Mouse (Mus musculus): ENCODE measurements around the gene Dyrk3. TPM values are rescaled to one million over a fixed set of nuclear protein-coding genes. Genes with fewer than 3 reads are reported as not detected.
A peak's percentile ranks its signal among the peaks of the same experiment; 100 is the strongest.

Dyrk3 gene
- polyA plus RNA-seq, 1 experiment from 2014 or later, result 4.2 TPM

DNA sequence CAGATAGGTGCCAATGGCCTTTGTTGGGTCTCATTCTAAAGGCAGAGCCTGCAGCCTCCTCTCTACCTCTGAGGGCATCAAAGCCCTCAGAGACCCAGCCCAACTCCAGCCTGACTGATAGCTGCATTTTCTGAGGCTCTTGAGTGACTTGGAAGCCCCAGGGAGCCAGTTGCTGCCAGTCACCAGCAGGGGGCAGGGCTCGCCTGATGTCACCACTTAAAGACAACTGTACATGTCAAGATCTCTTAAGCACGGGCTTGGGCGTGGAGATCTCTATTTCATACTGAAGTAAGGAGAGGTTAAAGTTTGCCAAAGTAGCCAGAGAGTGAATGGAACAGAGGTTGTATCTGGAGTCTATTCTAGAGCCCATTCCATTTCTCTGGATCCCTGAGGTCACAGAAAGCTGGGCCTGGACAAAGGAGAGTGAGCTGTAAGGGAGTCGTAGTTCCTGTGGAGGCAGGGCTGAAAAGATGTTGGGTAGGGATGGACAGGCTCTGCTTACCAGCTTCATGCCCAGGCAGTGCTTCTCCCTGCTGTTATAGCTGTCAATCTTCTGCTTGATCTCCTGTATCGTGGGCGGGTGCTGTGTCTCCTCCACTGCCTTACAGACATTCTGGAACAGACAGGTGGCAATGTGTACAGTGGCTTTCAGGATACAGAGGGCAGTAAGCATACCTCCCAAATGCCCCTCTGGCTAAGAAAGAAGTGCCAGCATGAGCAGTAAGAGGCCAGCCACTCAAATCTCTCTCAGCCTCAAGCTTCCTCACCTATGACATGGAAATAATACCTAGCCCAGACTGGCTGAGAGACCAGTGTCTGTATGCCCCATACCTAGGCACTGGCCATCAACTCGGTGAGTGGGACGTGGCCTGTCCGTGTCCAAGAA is 43.7 kb upstream of the Dyrk3 start:
- no peak overlapping the region for H3K27ac ChIP-seq (replicated peaks; ENCODE audit: low read depth, low read length)
- H3K9me3 ChIP-seq (ENCODE audit: control insufficient read depth, low read length), result no peaks in the 10 kb centered on the region
- H3K9ac ChIP-seq (ENCODE audit: low read length), result no peak overlapping the region
- DNase-seq (ENCODE audit: low spot score) (peak; percentile 81), ATAC-seq (ENCODE audit: insufficient number of reproducible peaks, low FRiP score, low TSS enrichment, low read depth) (0 out of 2 replicates have a peak, but pooled peaks have one; percentile 21)
- 68% methylated on average over 9 of the region's 9 CpGs for WGBS
- H3K4me1 ChIP-seq (ENCODE audit: control insufficient read depth, insufficient read depth, low read length), result no peaks in the 10 kb centered on the region; the same call in 1 of the 2 replicates
- no peak overlapping the region for H3K4me3 ChIP-seq (ENCODE audit: low read depth, low read length)
- peaks cover 1% of the 10 kb centered on the region; the same call in 1 of the 2 replicates for H3K36me3 ChIP-seq (ENCODE audit: control insufficient read depth, insufficient read depth, low read length)
- H3K27me3 ChIP-seq (ENCODE audit: control insufficient read depth, insufficient read depth, low read length), result no peaks in the 10 kb centered on the region
- H3K4me2 ChIP-seq (ENCODE audit: low read depth, severe bottlenecking), result no peak overlapping the region

DNA sequence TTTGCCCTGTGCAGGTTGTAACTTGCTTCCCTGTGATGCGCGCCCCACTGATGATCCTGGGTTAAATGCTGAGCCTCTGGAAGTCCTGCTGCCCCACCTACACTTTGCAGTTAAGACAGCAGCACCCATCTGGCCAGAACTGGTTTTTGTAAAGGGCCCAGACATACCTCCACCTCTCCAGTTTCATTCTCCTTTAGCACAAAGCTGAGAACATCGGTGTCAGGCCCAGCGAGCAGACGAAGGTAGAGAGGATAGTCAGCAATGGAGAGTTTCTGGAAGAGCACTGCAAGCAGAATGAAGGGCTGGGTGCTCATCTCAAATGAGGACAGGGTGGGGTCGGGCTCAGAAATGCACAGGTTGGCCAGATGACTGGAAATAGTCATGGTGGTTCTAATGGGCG is 42.2 kb upstream of the Dyrk3 start:
- peaks cover 7% of the 10 kb centered on the region; the same call in 1 of the 2 replicates for H3K36me3 ChIP-seq (ENCODE audit: control insufficient read depth, insufficient read depth, low read length)
- H3K4me3 ChIP-seq (ENCODE audit: low read depth, low read length), result no peak overlapping the region

DNA sequence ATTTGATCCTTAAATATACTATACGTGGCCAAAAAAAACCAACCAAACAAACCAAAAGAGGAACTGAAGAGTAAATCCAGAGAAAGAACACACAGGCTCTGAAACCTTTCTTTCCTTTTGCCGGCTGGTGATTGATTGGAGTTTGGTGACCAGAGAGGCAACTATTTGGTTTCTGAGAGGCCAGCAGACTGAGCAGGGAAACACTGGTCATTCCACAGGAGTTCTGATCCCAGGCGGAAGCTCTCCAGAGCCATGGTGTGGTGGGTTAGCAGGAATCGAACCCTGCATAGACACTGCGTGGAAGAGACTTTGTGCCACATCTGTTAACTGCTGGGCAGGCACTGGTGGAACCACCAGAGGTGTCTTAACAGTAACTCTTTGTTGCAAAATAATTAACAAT is 39.9 kb upstream of the Dyrk3 start:
- ATAC-seq (ENCODE audit: insufficient number of reproducible peaks, low FRiP score, low TSS enrichment, low read depth), result no peak
- no peak overlapping the region for H3K9ac ChIP-seq (ENCODE audit: low read length)
- H3K4me3 ChIP-seq (ENCODE audit: low read depth, low read length), result no peak overlapping the region
- H3K36me3 ChIP-seq (ENCODE audit: control insufficient read depth, insufficient read depth, low read length), result peaks cover 17% of the 10 kb centered on the region
- H3K9me3 ChIP-seq (ENCODE audit: control insufficient read depth, low read length), result no peaks in the 10 kb centered on the region
- no peak for DNase-seq (ENCODE audit: low spot score)
- no peak overlapping the region for H3K4me2 ChIP-seq (ENCODE audit: low read depth, severe bottlenecking)
- H3K27ac ChIP-seq (replicated peaks; ENCODE audit: low read depth, low read length), result no peak overlapping the region
- H3K27me3 ChIP-seq (ENCODE audit: control insufficient read depth, insufficient read depth, low read length), result no peaks in the 10 kb centered on the region
- H3K4me1 ChIP-seq (ENCODE audit: control insufficient read depth, insufficient read depth, low read length), result no peaks in the 10 kb centered on the region; the same call in 1 of the 2 replicates
- WGBS, result 89% methylated on average over 5 of the region's 5 CpGs

More for the DNA sequence above, 42.2 kb upstream of the Dyrk3 start:
- Histone ChIP-seq H3K9ac (ENCODE audit: low read length) (no peak overlapping the region), H3K27me3 (ENCODE audit: control insufficient read depth, insufficient read depth, low read length) (no peaks in the 10 kb centered on the region), H3K27ac (replicated peaks; ENCODE audit: low read depth, low read length) (no peak overlapping the region), H3K4me2 (ENCODE audit: low read depth, severe bottlenecking) (no peak overlapping the region), H3K9me3 (ENCODE audit: control insufficient read depth, low read length) (no peaks in the 10 kb centered on the region), H3K4me1 (ENCODE audit: control insufficient read depth, insufficient read depth, low read length) (no peaks in the 10 kb centered on the region; the same call in 1 of the 2 replicates)
- no peak for ATAC-seq (ENCODE audit: insufficient number of reproducible peaks, low FRiP score, low TSS enrichment, low read depth)
- WGBS, result 95% methylated on average over 7 of the region's 7 CpGs
- no peak for DNase-seq (ENCODE audit: low spot score)

DNA sequence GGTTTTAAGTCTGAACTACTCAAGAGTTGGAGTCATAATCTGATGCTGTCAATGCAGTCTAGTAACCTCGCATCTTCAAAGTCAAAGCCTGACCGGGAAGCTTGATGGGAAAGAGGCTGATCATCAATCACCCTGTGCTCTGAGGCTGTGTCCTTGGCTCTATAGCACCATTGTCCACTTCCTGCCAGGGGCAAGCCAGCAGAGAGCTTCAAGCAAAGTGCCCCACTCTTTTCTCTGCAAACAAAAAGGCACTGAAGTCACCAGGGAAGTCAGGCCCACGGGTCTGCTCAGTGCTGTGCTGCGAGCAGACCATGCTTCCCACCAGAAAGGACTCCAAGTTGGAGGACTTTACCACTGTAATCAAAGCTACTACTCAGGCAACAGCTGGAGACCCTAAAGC is 39.1 kb upstream of the Dyrk3 start:
- WGBS, result 83% methylated on average over 4 of the region's 4 CpGs
- ATAC-seq (ENCODE audit: insufficient number of reproducible peaks, low FRiP score, low TSS enrichment, low read depth) (no peak), DNase-seq (ENCODE audit: low spot score) (no peak)
- no peak overlapping the region for H3K4me3 ChIP-seq (ENCODE audit: low read depth, low read length)
- H3K9ac ChIP-seq (ENCODE audit: low read length), result no peak overlapping the region
- H3K4me1 ChIP-seq (ENCODE audit: control insufficient read depth, insufficient read depth, low read length), result no peaks in the 10 kb centered on the region; the same call in 1 of the 2 replicates
- no peaks in the 10 kb centered on the region for H3K9me3 ChIP-seq (ENCODE audit: control insufficient read depth, low read length)
- H3K36me3 ChIP-seq (ENCODE audit: control insufficient read depth, insufficient read depth, low read length), result peaks cover 19% of the 10 kb centered on the region
- H3K27ac ChIP-seq (replicated peaks; ENCODE audit: low read depth, low read length), result no peak overlapping the region
- H3K27me3 ChIP-seq (ENCODE audit: control insufficient read depth, insufficient read depth, low read length), result no peaks in the 10 kb centered on the region
- H3K4me2 ChIP-seq (ENCODE audit: low read depth, severe bottlenecking), result no peak overlapping the region

DNA sequence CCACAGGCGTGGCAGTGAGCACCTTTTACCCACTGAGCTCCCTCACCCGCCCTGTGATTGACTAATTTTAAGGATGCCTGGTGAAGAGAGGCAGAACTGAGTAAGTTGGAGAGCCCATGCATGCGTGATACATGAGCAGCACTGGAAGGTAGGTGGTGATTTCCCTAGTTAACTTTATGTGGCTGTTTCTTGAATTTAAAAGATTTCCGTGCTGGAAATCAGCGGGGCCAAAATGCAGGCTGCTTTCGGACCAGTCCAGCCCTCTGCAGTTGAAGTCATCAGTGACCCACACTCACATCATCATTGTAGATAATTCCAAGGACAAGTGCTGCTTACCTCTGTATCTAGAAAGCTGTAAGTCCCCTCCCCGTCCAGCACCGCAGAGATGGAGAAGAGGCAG is 37.7 kb upstream of the Dyrk3 start:
- H3K27me3 ChIP-seq (ENCODE audit: control insufficient read depth, insufficient read depth, low read length), result no peaks in the 10 kb centered on the region
- H3K36me3 ChIP-seq (ENCODE audit: control insufficient read depth, insufficient read depth, low read length), result peaks cover 23% of the 10 kb centered on the region
- no peak overlapping the region for H3K4me2 ChIP-seq (ENCODE audit: low read depth, severe bottlenecking)
- H3K9ac ChIP-seq (ENCODE audit: low read length), result no peak overlapping the region
- H3K27ac ChIP-seq (replicated peaks; ENCODE audit: low read depth, low read length), result no peak overlapping the region
- DNase-seq (ENCODE audit: low spot score) (no peak), ATAC-seq (ENCODE audit: insufficient number of reproducible peaks, low FRiP score, low TSS enrichment, low read depth) (no peak)
- H3K4me1 ChIP-seq (ENCODE audit: control insufficient read depth, insufficient read depth, low read length), result no peaks in the 10 kb centered on the region; the same call in 1 of the 2 replicates
- no peak overlapping the region for H3K4me3 ChIP-seq (ENCODE audit: low read depth, low read length)
- 91% methylated on average over 8 of the region's 8 CpGs for WGBS
- H3K9me3 ChIP-seq (ENCODE audit: control insufficient read depth, low read length), result no peaks in the 10 kb centered on the region

DNA sequence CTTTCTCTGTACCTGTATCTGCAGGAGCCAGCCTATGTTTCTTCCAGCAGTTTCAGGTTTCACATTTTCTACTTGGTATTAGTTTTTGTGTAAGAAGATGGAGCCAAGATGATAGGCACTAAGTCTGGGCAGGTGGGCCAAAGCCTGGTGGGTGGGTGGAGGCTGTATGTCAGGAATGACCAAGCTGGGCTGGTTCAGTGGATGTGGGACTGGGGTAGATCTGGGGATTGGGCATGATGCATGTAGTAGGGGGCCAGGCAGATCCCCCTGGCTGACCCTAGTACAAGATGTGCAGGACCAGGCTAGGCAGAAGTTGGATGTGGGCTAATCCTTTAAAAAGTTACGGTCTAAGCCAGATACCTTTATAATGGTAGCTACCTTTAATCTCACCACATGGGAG is 37.0 kb upstream of the Dyrk3 start:
- 100% methylated on average over 1 of the region's 1 CpGs for WGBS

DNA sequence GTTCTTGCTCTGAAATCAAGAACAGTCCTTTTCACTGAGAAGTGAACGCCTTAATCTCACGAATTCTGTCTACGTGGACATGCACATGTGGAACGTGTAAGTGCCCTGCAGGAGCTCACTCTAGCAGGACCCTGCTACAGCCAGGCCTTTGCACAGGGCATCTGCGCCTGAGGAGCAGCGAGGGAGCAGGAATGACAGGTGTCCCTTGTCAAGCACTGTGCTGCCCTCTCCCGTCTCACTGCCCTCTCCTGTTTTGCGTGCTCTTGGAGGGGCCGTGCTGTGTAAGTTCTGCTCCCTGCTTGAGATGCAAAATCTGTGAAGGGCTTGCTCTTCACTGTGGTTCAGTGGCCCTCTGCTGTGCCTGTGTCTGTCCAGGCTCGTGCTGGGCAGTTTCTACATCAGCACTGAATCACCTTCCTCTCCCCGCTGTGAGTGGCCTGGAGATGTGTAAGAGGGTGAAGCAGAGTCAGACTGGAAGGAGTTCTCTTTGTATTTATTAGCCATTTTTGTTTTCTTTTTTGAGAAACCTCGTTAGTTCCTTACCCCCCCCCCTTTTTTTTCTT is 36.2 kb upstream of the Dyrk3 start:
- Histone ChIP-seq H3K27ac (replicated peaks; ENCODE audit: low read depth, low read length) (no peak overlapping the region), H3K4me3 (ENCODE audit: low read depth, low read length) (no peak overlapping the region), H3K27me3 (ENCODE audit: control insufficient read depth, insufficient read depth, low read length) (no peaks in the 10 kb centered on the region), H3K9ac (ENCODE audit: low read length) (no peak overlapping the region), H3K9me3 (ENCODE audit: control insufficient read depth, low read length) (no peaks in the 10 kb centered on the region), H3K4me1 (ENCODE audit: control insufficient read depth, insufficient read depth, low read length) (no peaks in the 10 kb centered on the region; the same call in 1 of the 2 replicates), H3K36me3 (ENCODE audit: control insufficient read depth, insufficient read depth, low read length) (peaks cover 27% of the 10 kb centered on the region), H3K4me2 (ENCODE audit: low read depth, severe bottlenecking) (no peak overlapping the region)
- WGBS, result 85% methylated on average over 12 of the region's 12 CpGs
- DNase-seq (ENCODE audit: low spot score), result no peak
- no peak for ATAC-seq (ENCODE audit: insufficient number of reproducible peaks, low FRiP score, low TSS enrichment, low read depth)

More for the DNA sequence above, 37.0 kb upstream of the Dyrk3 start:
- DNase-seq (ENCODE audit: low spot score) (no peak), ATAC-seq (ENCODE audit: insufficient number of reproducible peaks, low FRiP score, low TSS enrichment, low read depth) (no peak)
- no peaks in the 10 kb centered on the region; the same call in 1 of the 2 replicates for H3K4me1 ChIP-seq (ENCODE audit: control insufficient read depth, insufficient read depth, low read length)
- H3K4me2 ChIP-seq (ENCODE audit: low read depth, severe bottlenecking), result no peak overlapping the region
- H3K9ac ChIP-seq (ENCODE audit: low read length), result no peak overlapping the region
- H3K27ac ChIP-seq (replicated peaks; ENCODE audit: low read depth, low read length), result no peak overlapping the region
- H3K36me3 ChIP-seq (ENCODE audit: control insufficient read depth, insufficient read depth, low read length), result peaks cover 25% of the 10 kb centered on the region
- H3K9me3 ChIP-seq (ENCODE audit: control insufficient read depth, low read length), result no peaks in the 10 kb centered on the region
- H3K4me3 ChIP-seq (ENCODE audit: low read depth, low read length), result no peak overlapping the region
- no peaks in the 10 kb centered on the region for H3K27me3 ChIP-seq (ENCODE audit: control insufficient read depth, insufficient read depth, low read length)

DNA sequence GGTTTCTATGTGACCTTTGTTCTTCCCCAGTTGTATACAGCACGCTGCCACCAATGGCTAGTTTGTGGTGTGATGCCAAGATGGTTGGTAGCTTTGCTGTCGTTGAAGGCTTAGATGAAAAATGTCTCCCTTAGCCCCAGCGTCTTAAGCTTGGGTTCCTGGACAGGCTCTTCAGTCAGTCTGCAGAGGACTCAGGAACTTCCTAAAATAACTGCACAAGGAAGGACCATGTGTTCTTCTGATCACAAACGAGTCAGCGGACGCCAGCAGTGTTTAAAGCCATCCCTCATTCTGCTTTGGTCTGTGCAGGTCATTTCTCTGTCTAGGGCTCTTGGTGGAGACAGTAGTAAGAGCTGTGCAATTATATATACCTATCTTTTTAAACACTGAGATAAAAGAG is 35.7 kb upstream of the Dyrk3 start:
- peaks cover 28% of the 10 kb centered on the region for H3K36me3 ChIP-seq (ENCODE audit: control insufficient read depth, insufficient read depth, low read length)
- WGBS, result 91% methylated on average over 6 of the region's 6 CpGs
- no peaks in the 10 kb centered on the region; the same call in 1 of the 2 replicates for H3K4me1 ChIP-seq (ENCODE audit: control insufficient read depth, insufficient read depth, low read length)

More for the DNA sequence above, 35.7 kb upstream of the Dyrk3 start:
- ATAC-seq (ENCODE audit: insufficient number of reproducible peaks, low FRiP score, low TSS enrichment, low read depth) (no peak), DNase-seq (ENCODE audit: low spot score) (no peak)
- Histone ChIP-seq H3K9me3 (ENCODE audit: control insufficient read depth, low read length) (no peaks in the 10 kb centered on the region), H3K9ac (ENCODE audit: low read length) (no peak overlapping the region), H3K4me2 (ENCODE audit: low read depth, severe bottlenecking) (no peak overlapping the region), H3K4me3 (ENCODE audit: low read depth, low read length) (no peak overlapping the region), H3K27me3 (ENCODE audit: control insufficient read depth, insufficient read depth, low read length) (no peaks in the 10 kb centered on the region), H3K27ac (replicated peaks; ENCODE audit: low read depth, low read length) (no peak overlapping the region)
